Mouse (Mus musculus): Measurements from ENCODE around the gene Snai1.

The Snai1 gene

GRCm38 (mm10) chr2:167546447-167547195, 8.6 kb downstream of the Snai1 start:
- in situ Hi-C loops (cut with MboI; ENCODE audit: unreplicated experiment in 2 of 2): no loop called here

- in situ Hi-C loops (cut with MboI; ENCODE audit: unreplicated experiment in 2 of 2): no loop called here
These were observed 9.4 kb downstream of the Snai1 start for GRCm38 (mm10) chr2:167547444-167547843.

GRCm38 (mm10) chr2:167548961-167549360, 11.0 kb downstream of the Snai1 start:
- in situ Hi-C loops (cut with MboI; ENCODE audit: unreplicated experiment in 2 of 2): no loop called here

- in situ Hi-C loops (cut with MboI; ENCODE audit: unreplicated experiment in 2 of 2): no loop called here
These were observed 12.4 kb downstream of the Snai1 start for GRCm38 (mm10) chr2:167550341-167550854.

- in situ Hi-C loops (cut with MboI; ENCODE audit: unreplicated experiment in 2 of 2): no loop called here
These were observed 13.4 kb downstream of the Snai1 start for GRCm38 (mm10) chr2:167551342-167551920.

GRCm38 (mm10) chr2:167552292-167552691, 14.3 kb downstream of the Snai1 start:
- in situ Hi-C loops (cut with MboI; ENCODE audit: unreplicated experiment in 2 of 2): no loop called here

GRCm38 (mm10) chr2:167552927-167553402, 15.0 kb downstream of the Snai1 start:
- in situ Hi-C loops (cut with MboI; ENCODE audit: unreplicated experiment in 2 of 2): no loop called here

GRCm38 (mm10) chr2:167555766-167556165, 17.8 kb downstream of the Snai1 start:
- in situ Hi-C loops (cut with MboI; ENCODE audit: unreplicated experiment in 2 of 2): no loop called here

- in situ Hi-C loops (cut with MboI; ENCODE audit: unreplicated experiment in 2 of 2): no loop called here
These were observed 21.4 kb downstream of the Snai1 start for GRCm38 (mm10) chr2:167559413-167559812.

- in situ Hi-C loops (cut with MboI; ENCODE audit: unreplicated experiment in 2 of 2): no loop called here
These were observed 24.1 kb downstream of the Snai1 start for GRCm38 (mm10) chr2:167562101-167562500.

GRCm38 (mm10) chr2:167563035-167563434, 25.0 kb downstream of the Snai1 start:
- in situ Hi-C loops (cut with MboI; ENCODE audit: unreplicated experiment in 2 of 2): no loop called here

- in situ Hi-C loops (cut with MboI; ENCODE audit: unreplicated experiment in 2 of 2): no loop called here
These were observed 25.7 kb downstream of the Snai1 start for GRCm38 (mm10) chr2:167563703-167564102.

- in situ Hi-C loops (cut with MboI; ENCODE audit: unreplicated experiment in 2 of 2): no loop called here
These were observed 26.7 kb downstream of the Snai1 start for GRCm38 (mm10) chr2:167564551-167565311.

GRCm38 (mm10) chr2:167565312-167565656, 27.3 kb downstream of the Snai1 start:
- in situ Hi-C loops (cut with MboI; ENCODE audit: unreplicated experiment in 2 of 2): no loop called here

GRCm38 (mm10) chr2:167565682-167566081, 27.7 kb downstream of the Snai1 start:
- in situ Hi-C loops (cut with MboI; ENCODE audit: unreplicated experiment in 2 of 2): no loop called here

GRCm38 (mm10) chr2:167568112-167568511, 30.1 kb downstream of the Snai1 start:
- in situ Hi-C loops (cut with MboI; ENCODE audit: unreplicated experiment in 2 of 2): no loop called here

- in situ Hi-C loops (cut with MboI; ENCODE audit: unreplicated experiment in 2 of 2): no loop called here
These were observed 32.1 kb downstream of the Snai1 start for GRCm38 (mm10) chr2:167569934-167570651.

- in situ Hi-C loops (cut with MboI; ENCODE audit: unreplicated experiment in 2 of 2): no loop called here
These were observed 32.8 kb downstream of the Snai1 start for GRCm38 (mm10) chr2:167570815-167571214.

GRCm38 (mm10) chr2:167571442-167572220, 33.6 kb downstream of the Snai1 start:
- in situ Hi-C loops (cut with MboI; ENCODE audit: unreplicated experiment in 2 of 2): no loop called here

GRCm38 (mm10) chr2:167574814-167575213, 36.8 kb downstream of the Snai1 start:
- in situ Hi-C loops (cut with MboI; ENCODE audit: unreplicated experiment in 2 of 2): no loop called here

Data from v-Abl transformed pro-B cells (cell line).